Mouse (Mus musculus) thymus, adult 2 months (tissue): ENCODE results near the gene Plekho2. TPM values are rescaled to one million over a fixed set of nuclear protein-coding genes. Genes with fewer than 3 reads are reported as not detected.

Experiments used
- DNase-seq: peaks from one replicate; pipeline ENCODE4 v3.0.0; 2021
- H3K27ac ChIP-seq: fragments of 200-500 bp; 2 replicates; pipeline ENCODE4 v1.5.1; 2012; ENCODE audit warnings: low read length, control low read depth; ENCODE audit not compliant: control insufficient read depth, insufficient read depth
- H3K27me3 ChIP-seq: fragments of 200-500 bp; 2 replicates; pipeline ENCODE4 v1.6.1; 2012; ENCODE audit warnings: mild to moderate bottlenecking, low read length, moderate library complexity, mixed read lengths; ENCODE audit not compliant: control insufficient read depth, insufficient read depth
- H3K36me3 ChIP-seq: fragments of 200-500 bp; 2 replicates; pipeline ENCODE4 v1.6.1; 2012; ENCODE audit warnings: mild to moderate bottlenecking, low read length, moderate library complexity; ENCODE audit not compliant: control insufficient read depth, insufficient read depth
- H3K4me1 ChIP-seq: fragments of 200-500 bp; replicated peaks from 2 replicates; pipeline ENCODE4 v1.6.1; 2012; ENCODE audit warnings: low read length; ENCODE audit not compliant: control insufficient read depth, insufficient read depth
- H3K4me3 ChIP-seq: fragments of 200-500 bp; 2 replicates; pipeline ENCODE4 v1.5.1; 2012; ENCODE audit warnings: mild to moderate bottlenecking, low read length, control low read depth, moderate library complexity; ENCODE audit not compliant: control insufficient read depth, insufficient read depth
- CTCF ChIP-seq: fragments of 200-500 bp; IDR thresholded peaks from 2 replicates; pipeline ENCODE4 v1.5.1; 2012; ENCODE audit warnings: mild to moderate bottlenecking, control low read depth, low read length, moderate library complexity, borderline replicate concordance; ENCODE audit not compliant: control insufficient read depth, poor library complexity, insufficient read depth; ENCODE audit errors: extremely low read depth
- POLR2A ChIP-seq: fragments of 200-500 bp; IDR thresholded peaks from 2 replicates; pipeline ENCODE4 v1.6.1; 2012; ENCODE audit warnings: mild to moderate bottlenecking, low read length, control low read depth, moderate library complexity; ENCODE audit not compliant: control insufficient read depth, poor library complexity, insufficient read depth; ENCODE audit errors: extremely low read depth
- WGBS: fragments of 180-500 bp; shearing (Covaris S2); methylation state at CpG from one replicate; pipeline ENCODE4 v1.1.7; 2018; 5-methylcytosine and 5-hydroxymethylcytosine counted together
- polyA plus RNA-seq: library from polyadenylated mRNA; depleted of rRNA; stranded (reverse); fragments of >200 nt; gene quantifications from 2 replicates; pipeline ENCODE4 v1.2.3, GENCODE M21; 2012

The Plekho2 gene
- polyA plus RNA-seq, 1 experiment = 38.8 TPM

- no peaks in the 10 kb centered on the region for H3K36me3 ChIP-seq
- H3K27me3 ChIP-seq = no peaks in the 10 kb centered on the region
- WGBS = under 1% methylated on average over 6 of the region's 6 CpGs
- DNase-seq = no peak
- H3K27ac ChIP-seq = no peak overlapping the region
- no peak for TF ChIP-seq POLR2A
- peaks cover 26% of the 10 kb centered on the region for H3K4me1 ChIP-seq
- H3K4me3 ChIP-seq = peak overlapping the region; percentile 50
Observed at GRCm38 (mm10) chr9:65587270-65587572, 7.4 kb upstream of the Plekho2 start.

DNA sequence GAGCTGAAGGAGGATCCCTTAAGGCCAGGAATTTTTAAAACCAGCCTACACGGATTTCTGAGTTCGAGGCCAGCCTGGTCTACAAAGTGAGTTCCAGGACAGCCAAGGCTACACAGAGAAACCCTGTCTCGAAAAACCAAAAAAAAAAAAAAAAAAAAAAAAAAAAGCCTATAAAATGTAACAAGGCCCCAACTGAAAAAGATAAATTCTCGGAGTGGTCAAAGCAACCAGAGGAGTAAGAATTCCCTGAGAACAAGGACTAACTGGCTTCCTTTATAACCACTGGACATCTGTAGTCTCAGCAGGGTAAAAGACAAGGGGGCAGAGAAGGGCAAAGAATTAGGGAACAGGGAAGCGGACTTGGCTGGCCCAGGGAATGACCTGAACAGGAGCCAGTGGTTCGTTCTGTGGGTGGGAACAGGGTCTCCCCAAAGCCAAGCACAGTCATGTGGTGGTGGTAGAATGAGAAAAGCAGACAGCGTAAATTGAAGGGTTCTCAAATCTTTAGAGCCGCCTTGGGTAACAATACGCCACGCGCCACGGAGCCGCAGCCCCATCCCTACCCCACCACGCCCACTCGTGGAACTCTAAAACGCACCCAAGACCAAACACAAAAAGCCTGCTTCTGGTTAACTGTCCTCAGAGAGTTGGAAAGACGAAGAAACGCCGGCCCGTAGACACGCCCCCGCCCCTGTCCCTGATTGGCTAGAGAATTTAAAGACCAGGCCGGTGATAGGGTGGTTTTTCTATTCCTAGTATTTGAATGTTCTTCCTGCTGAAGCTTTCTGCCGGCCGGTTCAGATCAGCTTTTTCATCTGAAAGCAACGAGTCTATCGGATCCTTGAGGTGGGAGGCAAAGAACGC is 6.8 kb upstream of the Plekho2 start, which contains the start of gene Pif1:
TSS of gene Pif1 (plus strand) at position 755 of the 864 bp plus-strand sequence.
- Histone ChIP-seq H3K36me3 (no peaks in the 10 kb centered on the region), H3K4me1 (peaks cover 26% of the 10 kb centered on the region), H3K27ac (no peak within 1 kb of the TSS), H3K4me3 (peak within 1 kb of the TSS; percentile 50), H3K27me3 (no peaks in the 10 kb centered on the region)
- WGBS = 13% methylated on average over 28 of the region's 28 CpGs
- peak; percentile 87 for DNase-seq
- TF ChIP-seq POLR2A (peak; percentile 40; the same call in 1 of the 2 replicates), CTCF (no peak)

- TF ChIP-seq POLR2A (no peak), CTCF (no peak)
- Histone ChIP-seq H3K4me3 (no peak overlapping the region), H3K4me1 (peaks cover 35% of the 10 kb centered on the region), H3K27ac (no peak overlapping the region), H3K36me3 (no peaks in the 10 kb centered on the region), H3K27me3 (no peaks in the 10 kb centered on the region)
- peak; percentile 54 for DNase-seq
- 2% methylated on average over 8 of the region's 8 CpGs for WGBS
Observed at GRCm38 (mm10) chr9:65583045-65583444, 3.2 kb upstream of the Plekho2 start.

- 2% methylated on average over 20 of the region's 29 CpGs for WGBS
Observed at GRCm38 (mm10) chr9:65580401-65581256, 789 bp upstream of the Plekho2 start.

GRCm38 (mm10) chr9:65578801-65579249 is 1.0 kb downstream of the Plekho2 start:
- TF ChIP-seq CTCF = no peak
- no peak for TF ChIP-seq POLR2A
- H3K4me3 ChIP-seq = peak overlapping the region; percentile 85
- no peaks in the 10 kb centered on the region for H3K36me3 ChIP-seq
- DNase-seq = peak; percentile 45
- peaks cover 31% of the 10 kb centered on the region for H3K4me1 ChIP-seq
- no peaks in the 10 kb centered on the region for H3K27me3 ChIP-seq
- 7% methylated on average over 9 of the region's 9 CpGs for WGBS
- peak overlapping the region; percentile 5; the same call in 1 of the 2 replicates for H3K27ac ChIP-seq

More at GRCm38 (mm10) chr9:65580401-65581256, 789 bp upstream of the Plekho2 start:
- peak; percentile 45; the same call in 1 of the 2 replicates for TF ChIP-seq CTCF
- no peak for TF ChIP-seq POLR2A
- H3K4me3 ChIP-seq = peak overlapping the region; percentile 53
- peaks cover 26% of the 10 kb centered on the region for H3K4me1 ChIP-seq
- no peaks in the 10 kb centered on the region for H3K27me3 ChIP-seq
- H3K36me3 ChIP-seq = no peaks in the 10 kb centered on the region
- H3K27ac ChIP-seq = peak overlapping the region; percentile 60
- DNase-seq = peak; percentile 86

DNA sequence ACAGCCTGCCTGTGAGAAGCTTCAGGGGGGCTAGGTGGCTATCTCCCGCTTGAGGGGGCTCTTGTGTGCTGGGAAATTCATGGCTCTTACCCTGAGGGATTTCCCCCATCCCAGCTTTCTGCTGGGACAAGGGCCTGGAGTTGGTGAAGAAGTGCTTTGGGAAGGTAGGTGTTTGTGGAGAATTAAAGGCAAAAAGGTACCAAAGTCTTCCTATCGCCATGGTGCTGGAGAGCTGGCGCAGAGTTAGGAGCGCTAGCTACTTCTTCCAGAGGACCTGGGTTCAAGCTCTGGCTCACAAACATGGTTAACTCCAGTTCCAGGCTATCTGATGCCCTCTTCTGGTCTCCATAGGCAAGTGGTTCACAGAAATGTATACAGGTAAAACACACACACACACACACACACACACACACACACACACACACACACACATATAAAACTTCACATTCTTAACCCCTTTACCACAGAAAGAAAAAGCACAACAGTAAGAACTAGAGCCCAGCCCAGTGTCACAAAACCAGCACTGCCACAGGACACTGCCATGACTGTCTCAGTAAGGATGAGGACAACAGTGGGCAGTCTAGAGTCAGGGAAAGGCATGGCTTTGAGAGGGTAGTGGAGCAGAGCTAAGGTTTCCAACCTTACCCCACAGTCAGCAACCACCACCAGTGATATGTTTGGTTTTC is 2.2 kb downstream of the Plekho2 start:
- TF ChIP-seq POLR2A (no peak), CTCF (no peak)
- WGBS = 92% methylated on average over 4 of the region's 4 CpGs
- no peak for DNase-seq
- no peak overlapping the region for H3K27ac ChIP-seq
- H3K27me3 ChIP-seq = no peaks in the 10 kb centered on the region
- peaks cover 2% of the 10 kb centered on the region; the same call in 1 of the 2 replicates for H3K36me3 ChIP-seq
- no peak overlapping the region for H3K4me3 ChIP-seq
- peaks cover 31% of the 10 kb centered on the region for H3K4me1 ChIP-seq
